Mouse (Mus musculus) naive thymus-derived CD4-positive, alpha-beta T cell, adult 2 months (primary cell): ENCODE data around the gene Emp3.
"Not testable (repeated sequence)": the region's sequence is repeated elsewhere in the genome, so short reads cannot be mapped to it uniquely, and the experiment has no call there.

ENCODE experiments used
- DNase-seq: peaks from one replicate; pipeline ENCODE4 v3.0.0-alpha.2; 2011; ENCODE audit warnings: low read depth

Emp3 gene

DNA sequence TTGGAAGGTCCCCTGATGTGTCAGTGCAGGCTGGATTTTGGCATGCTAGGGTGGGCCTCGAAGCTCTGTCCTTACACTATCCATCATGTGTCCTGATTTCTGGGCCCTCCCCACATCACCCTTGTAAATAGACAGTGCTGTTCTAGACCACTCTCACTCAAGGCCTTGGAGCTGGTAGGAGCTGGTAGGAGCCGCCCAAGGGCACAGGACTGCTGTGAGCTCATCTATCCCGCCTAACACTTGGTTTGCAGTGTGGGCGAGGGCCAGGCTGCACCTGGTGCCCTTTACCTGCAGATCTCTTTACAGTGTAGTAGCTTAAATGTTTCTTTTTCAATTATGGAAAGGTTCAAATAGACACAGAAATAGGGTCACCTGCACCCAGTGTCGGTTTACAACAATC lies 6.2 kb downstream of the Emp3 start:
- no peak for DNase-seq

DNA sequence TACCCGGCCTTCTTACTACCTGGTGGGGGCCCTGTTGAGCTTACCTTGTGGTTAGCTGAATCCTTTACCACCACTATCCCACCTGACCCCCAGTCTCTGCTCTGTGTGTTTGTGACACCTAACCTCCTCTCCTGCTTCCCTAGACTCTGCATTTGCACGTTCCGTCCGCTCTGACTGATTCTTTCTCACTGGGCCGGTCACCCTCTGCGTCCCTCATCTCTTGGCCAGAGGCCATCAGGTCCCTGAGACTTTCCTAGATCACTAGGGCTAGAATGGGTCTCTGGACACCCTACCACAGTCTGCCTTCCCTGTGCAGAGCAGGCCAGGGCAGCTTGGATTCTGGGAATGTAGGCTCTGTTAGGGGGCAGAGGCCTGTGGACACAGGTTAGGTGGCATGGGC lies 7.1 kb downstream of the Emp3 start:
- no peak for DNase-seq

DNA sequence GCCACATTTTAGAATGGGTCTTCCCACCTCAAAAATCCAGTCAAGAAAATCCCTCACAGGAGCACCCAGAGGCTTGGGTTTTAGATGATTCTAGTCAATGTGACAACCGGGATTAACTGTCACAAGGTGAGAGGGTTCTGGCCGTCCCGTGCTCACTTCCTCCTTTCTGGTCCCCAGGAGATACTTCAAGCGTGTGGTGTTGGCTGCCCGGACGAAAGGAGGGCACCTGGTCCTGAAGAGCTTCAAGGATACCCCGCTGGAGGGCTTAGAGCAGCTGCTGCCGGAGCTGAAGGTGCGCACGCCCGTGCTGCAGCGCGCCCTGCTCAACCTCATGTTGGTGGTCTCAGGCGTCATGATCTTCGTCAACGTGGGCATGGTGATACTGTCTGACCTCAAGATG lies 12.1 kb downstream of the Emp3 start:
- DNase-seq = no peak

DNA sequence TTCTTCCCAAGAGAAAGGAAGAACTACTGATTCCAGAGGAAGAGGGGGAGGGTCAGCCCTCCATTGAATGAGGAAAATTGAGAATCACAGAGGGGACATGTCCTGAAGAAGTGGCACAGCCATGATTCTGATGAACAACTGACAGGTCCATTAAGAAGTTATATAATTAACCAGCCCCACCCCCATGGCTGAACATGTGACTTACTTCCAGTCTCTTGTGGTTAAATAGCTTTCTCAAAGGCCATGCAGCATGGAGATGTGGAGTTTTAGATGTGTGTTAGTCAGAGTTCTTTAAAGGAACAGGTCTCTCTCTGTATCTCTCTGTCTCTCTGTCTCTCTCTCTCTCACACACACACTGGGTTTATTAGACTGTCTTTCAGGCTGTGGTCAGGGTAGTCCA lies 12.8 kb downstream of the Emp3 start:
- DNase-seq = no peak

DNA sequence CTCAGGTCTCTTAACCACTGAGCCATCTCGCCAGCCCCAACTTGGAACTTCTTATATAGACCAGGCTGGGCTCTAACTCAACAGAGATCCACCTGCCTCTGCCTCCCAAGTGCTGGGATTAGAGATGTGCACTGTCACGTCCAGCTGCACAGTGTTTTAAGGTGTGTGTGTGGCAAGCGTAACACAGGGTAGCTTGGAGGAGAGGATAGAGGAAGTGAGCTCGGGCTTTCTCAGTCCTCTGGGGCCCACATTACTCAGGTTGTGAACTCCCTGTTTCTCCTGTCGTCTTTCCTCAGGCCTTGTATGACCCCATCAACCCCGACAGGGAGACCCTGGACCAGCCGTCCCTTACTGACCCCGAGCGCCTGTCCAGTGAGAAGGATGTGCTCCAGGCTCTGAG lies 14.6 kb downstream of the Emp3 start:
- DNase-seq = no peak

DNA sequence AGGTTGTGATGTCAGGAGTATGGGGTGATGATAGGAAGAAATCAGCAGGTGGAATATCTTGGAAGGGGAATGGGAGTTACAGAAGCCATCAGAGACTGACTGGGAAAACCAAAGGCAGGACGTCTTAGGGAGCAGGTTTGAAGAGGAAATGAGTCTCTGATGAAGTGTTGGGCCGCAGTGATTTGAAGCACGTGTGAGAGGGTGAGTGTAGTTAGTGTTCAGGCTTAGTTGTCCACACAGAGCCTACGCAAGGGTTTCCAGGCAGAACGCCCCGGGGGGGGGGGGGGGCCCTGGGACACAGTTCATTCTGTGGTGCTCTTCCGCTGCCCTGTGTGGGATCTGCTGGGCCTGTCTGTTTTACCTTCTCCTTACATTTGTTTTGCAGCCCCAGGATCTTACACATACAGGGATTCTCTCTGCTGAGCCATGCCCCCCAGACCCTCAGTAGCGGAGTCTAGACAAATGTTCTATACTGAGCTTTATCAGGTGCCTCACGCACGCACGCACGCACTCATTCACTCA lies 18.7 kb downstream of the Emp3 start:
- DNase-seq = no peak

DNA sequence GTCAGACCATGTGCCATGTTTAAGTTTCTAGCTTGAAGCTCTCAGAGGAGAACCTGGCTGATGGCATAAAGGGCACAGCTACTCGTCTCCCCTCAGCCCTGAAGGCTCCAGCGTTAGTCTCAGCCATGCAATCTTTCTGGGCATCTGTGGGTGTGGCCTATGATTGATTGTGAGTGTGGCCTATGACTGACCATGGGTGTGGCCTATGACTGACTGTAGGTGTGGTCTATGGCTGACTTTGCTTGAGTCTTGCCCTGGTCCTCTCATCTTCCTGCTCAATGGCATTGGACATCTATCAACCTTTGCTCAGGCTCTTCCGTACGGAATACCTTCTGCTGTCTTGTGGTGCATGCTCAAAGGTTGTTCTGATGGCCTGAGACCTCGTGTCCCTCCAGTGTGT lies 19.6 kb downstream of the Emp3 start:
- no peak for DNase-seq

DNA sequence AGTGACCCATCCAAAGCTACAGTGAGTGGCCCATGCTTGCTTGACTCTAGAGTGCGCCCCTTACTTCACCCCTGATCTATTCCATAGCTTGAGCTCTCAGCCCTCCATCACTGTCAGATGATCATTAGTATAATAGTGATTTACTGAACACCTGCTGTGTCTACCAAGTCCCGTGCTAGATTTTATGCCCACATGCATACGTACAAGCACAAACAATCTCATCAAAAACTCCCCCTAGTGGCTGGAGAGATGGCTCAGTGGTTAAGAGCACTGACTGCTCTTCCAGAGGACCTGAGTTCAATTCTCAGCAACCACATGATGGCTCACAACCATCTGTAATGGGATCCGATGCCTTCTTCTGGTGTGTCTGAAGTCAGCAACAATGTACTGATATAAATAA lies 23.1 kb downstream of the Emp3 start:
- DNase-seq = peak; percentile 85

DNA sequence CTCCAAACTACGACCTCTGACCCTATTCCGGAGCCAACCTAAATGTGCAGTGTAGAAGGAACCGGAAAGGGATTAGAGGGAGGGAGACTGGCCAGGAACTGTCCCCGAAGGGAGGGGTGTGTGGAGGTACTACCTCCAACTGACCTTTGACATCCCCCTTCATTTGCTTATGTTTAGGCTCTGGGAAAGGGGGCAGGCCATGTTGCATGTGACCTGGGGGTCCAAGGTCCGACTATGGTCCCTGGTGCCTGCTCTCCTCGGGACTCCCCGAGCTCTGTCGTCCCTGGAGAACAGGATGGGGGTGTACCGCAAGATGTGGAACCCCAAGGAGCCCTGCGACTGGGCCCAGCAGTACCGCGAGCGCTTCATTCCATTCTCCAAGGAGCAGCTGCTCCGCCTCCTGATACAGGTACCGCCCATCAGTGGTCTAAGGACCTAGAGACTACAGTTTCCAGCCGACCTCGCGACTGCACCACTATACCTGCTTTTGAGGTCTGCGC lies 23.9 kb downstream of the Emp3 start:
- DNase-seq = peak; percentile 70

DNA sequence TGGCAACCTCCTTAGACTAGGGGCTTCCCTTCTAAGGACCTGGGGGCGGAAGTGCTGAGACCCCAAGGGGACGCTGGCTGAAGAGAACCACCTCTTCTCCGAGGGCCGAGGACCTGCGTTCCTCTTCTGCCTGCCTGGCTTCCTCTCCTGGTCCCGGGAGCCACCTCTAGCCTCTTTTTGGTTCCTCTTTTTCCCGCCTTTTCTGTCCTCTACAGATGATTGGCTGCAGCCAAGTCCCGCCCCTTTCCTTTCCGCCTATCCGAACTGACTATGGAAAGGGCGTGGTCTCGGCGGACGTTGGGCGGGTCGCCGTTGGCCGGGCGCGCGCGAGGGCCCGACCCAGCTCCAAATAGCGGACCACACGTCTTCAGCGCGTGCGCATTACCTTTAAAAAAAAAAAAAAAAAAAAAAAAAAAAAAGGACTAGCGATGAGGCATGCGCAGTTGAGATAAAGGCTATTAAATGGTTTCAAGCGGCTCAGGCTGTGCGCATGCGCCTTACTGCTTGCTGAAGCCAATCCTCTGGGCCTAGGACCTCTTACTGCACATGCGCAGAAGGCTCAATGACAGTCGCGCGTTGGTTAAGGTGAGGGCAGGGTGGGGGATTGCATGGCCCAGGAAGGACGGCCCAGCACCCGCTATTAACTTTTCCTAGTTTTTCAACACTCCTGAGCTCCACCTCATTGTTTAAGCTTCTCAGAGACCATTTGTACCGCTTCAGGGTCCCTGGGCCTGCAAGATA lies 24.5 kb downstream of the Emp3 start, which contains the start of the genes Syngr4 and Tmem143:
Syngr4 (minus strand) TSS at position 198 of the 741 bp plus-strand sequence.
Tmem143 (plus strand) TSS at position 425 of the 741 bp plus-strand sequence.
- peak; percentile 98 for DNase-seq

DNA sequence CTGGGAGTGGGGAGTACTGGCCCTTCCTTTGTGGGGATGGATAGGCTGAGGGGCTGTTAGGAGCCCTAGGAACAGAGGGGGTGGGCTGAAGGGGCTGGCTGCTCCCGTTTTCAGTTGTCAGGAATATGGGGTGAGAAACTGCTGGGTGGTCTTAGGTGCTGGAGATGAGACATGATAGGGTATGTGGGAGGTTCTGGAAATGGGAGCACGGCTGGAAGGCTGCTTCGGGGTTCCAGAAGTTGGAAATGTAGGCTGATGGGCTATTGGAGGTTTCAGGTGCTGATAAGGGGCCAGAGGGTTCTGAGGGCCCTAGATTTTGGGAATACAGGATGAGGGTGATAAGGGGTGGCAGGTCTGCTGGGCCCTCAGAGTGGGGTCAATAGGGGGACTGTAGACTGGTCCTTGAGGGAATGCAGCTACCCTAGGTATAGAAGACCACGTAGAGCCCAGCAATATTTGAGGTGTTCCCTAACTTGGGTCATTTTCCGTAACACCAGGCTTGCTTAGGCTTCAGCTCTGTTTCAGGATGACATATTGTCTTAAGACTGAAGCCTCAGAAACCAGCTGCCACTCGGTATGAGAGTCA lies 25.2 kb downstream of the Emp3 start:
- DNase-seq = peak; percentile 28

DNA sequence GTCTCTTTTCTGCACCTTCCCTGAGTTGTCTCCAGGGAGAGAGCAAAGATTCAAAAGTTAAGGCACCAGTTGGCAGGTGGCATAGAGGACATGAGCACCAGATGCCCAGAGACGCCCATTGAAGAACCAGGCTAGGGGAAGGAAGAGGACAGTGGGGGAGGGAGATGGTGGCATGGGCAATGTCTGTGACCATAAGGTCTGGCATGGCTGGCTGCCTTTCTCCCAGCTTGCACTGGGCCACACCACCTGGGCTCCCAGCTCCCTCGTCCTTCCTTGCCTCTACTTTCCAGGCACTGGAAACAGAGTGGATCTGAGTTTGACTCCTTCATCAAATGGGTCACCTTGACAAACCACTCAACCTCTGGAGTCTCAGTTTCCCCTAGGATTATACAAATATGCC lies 28.6 kb downstream of the Emp3 start:
- no peak for DNase-seq

DNA sequence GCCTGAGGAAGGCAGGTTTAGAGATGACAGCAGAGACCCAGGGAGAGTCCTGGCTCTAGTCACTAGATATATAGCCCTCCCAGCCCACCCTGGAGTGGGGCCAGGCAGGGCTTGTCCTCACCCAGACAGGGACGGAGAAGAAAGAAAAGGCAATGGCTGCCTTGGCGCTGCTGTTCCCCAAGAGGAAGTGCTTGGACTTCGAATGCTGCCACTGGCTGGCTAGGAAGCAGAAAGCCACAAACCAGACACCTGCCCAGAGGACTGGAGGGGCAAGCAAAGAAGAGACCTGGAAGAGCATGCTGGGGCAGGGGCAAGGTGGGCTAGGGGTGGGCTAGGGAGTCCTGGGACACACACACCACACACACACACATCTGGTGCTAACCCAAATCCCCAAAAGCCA lies 34.0 kb downstream of the Emp3 start:
- DNase-seq = no peak

DNA sequence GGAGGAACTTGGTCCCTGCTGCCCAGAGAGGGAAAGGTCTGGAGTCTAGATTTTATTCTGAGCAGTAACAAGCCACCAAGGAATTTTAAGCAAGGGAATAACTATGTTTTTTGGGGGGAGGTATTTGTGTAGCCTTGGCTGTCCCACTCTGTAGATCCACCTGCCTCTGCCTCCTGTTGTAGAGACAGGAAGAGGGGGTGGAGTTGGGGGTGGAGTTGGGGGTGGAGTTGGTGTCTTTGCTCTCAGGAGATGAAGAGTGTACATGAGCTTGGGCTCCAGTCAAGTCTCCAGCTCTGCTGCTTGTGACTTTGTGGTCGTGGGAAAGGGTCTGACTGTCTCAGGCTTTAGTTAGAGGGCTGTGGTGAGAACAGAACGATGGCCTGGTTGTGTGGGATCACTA lies 40.2 kb downstream of the Emp3 start:
- DNase-seq = no peak

DNA sequence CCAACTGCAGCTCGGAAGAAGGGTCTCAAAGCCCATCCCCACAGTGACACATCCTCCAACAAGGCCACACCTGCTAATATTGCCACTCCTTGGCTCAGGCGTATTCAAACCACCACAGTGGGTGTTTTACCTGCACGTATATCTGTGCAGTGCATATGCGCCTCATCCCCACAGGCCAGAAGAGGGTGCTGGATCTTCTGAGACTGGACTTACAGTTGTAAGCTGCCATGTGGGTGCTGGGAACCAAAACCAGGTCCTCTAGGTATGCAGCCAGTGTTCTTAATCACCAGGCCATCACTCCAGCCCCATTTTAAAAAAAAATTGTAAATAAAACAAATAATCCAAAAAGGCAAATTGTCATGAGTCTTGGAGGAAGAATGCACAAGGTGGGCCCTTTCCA lies 40.7 kb downstream of the Emp3 start:
- no peak for DNase-seq

DNA sequence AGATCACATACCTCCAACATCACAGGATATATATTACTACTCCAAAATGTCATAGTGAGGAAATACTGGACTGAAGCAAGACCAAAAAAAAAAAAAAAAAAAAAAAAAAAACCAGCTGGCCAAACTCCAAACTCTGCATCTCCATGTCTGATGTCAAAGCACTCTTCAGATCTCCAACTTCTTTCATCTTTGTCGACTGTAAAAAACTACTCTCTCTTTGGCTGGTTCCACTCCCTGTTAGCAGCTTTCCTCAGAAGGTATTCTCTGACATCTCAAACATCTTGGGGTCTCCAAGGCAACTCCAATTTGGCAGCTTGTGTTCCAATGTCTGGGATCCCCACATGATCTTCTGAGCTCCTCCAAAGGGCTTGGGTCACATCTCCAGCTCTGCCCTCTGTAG lies 42.9 kb downstream of the Emp3 start, which contains the start of gene Grin2d:
Grin2d (minus strand) TSS at position 101 of the 400 bp plus-strand sequence.
- not testable (repeated sequence) for DNase-seq

DNA sequence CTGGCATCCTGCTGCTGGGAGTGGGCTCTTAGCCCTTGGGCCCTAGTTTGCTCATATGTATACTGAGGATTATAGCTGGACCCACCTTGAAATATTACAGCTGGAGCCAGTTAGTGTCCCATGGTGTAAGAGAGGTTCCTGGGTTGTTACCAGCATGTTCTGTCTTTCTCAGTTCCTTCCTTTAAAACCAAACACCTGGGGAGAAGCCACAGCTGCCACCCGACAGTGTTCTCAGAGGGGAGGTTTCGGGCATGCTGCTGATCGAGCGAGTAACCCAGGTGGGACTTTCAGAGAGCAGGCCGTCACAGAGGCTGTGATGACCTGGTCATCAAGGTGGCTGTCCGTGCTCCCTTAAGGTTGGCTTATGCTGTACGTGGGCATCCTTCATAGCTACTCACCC lies 44.3 kb downstream of the Emp3 start:
- no peak for DNase-seq

DNA sequence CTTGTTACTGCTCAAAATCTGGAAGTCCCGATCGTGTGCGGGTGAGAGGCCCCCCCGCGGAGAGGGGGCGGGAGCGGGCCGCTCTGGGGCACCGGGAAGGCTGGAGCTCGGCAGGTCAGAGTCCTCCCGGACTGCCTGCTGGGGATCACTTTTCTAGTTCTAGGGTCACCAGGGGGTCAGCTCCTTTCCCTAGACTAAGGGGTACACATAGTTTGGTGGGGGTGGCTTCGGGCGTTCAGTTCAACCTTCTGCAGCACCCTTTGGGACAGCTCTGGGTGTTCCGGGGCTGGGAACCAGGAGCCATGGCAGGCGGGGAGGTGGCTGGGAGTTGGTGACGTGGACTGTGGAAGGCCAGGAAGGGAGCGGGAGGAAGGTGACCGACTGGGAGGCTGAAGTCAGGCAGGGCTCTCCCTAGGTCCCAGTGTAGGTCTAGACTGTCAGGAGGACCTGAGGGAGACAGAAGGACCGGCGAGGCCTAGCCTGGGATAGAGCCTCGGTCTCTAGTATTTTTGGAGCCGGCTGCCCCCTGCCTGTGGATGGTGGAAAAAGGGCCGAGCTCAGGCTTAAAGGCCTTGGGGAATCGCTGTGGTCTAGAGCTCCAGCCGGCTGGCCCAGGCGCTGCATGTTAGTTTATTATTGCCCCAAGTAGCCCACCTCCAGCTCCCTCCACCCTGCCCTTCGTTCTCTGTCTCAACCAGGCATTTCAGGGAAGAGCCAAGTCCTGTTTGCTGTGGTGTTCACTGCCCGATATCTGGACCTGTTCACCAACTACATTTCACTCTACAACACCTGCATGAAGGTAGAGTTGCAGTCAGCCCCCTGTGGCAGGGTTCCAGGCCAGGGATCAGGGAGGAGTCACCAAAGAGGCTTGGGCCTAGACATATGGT lies 47.9 kb downstream of the Emp3 start:
- DNase-seq = peak; percentile 72

DNA sequence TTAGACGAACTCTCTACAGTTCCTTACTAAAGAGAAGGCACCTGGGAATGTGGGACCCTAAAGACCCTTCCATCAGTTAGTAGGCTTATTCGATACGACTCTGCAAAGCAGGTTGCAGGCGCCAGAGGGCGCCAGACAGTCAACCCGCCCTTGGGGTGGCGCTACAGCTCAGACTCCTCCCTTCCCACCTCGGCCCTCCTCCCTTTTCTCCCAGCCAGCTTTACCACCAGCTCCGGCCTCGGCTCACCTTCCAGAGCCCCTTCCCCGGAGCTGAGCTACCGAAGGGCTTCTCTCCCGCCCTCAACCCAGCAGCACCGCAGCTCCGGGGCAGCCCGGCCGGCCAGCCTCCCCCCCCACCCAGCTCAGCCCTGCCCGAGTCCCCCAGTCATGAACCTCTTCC lies 48.6 kb downstream of the Emp3 start, which contains the start of gene Kdelr1:
Kdelr1 (plus strand) TSS at position 149 of the 400 bp plus-strand sequence.
- DNase-seq = peak; percentile 95

DNA sequence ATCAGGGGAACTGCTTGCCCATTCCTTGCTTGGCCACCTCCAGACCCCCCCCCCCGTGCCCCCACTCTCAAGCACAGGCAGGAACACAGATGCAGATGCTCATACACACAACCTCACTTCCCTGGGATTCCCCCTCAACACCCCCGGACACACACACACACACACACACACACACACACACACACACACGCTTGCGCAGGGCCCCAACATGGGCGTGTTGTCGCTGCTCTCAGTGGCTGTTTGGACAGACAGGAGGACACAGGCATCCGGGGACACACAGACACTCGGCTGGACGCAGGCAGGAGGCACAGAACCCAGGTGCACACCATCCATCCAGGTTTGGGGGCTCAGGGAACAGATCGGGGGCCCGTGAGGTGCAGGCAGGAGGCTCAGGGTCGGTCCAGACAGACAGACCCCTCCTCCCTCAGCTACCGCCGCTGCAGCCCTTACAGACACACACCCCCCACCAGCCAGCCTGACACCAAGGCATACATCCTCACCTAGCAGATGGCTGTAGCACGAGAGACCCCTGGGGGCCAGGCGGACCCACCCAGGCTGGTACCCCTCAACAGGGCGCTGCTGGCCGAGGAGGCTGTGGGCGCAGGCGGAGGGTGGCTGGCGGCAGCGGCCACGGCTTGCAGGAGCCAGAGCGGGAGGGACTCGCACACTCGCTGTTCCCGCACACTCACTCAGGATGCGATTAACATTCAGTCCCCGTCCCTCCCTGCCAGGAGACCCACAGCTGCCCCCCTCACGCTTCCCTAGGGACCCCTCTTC lies 50.7 kb downstream of the Emp3 start:
- peak; percentile 53 for DNase-seq

DNA sequence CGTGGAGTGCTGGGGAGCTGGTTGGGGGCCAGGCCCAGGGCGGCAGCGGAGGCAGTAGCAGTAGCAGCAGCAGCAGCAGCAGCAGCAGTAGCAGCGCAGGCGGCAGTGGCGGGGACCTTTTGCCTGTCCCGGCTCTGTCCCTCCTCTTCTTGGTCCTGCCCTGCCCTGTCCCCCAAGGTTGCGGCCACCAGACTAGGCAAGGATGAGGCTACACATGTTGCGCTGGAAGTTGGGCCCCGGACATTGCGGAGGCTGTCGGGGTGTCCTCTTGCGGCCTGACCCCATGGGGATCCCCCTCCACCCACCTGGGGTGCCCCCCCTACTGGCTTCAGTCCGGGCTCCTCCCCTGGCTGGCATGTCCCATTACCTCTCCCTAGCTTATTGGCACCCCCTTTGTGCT lies 51.4 kb downstream of the Emp3 start:
- no peak for DNase-seq
